Mouse (Mus musculus): ENCODE measurements around the gene Ptms. TPM values are rescaled to one million over a fixed set of nuclear protein-coding genes. Genes with fewer than 3 reads are reported as not detected.
"Not testable (repeated sequence)": the region's sequence is repeated elsewhere in the genome, so short reads cannot be mapped to it uniquely, and the experiment has no call there.

Ptms gene
- polyA plus RNA-seq, 1 experiment: 168 TPM

DNA sequence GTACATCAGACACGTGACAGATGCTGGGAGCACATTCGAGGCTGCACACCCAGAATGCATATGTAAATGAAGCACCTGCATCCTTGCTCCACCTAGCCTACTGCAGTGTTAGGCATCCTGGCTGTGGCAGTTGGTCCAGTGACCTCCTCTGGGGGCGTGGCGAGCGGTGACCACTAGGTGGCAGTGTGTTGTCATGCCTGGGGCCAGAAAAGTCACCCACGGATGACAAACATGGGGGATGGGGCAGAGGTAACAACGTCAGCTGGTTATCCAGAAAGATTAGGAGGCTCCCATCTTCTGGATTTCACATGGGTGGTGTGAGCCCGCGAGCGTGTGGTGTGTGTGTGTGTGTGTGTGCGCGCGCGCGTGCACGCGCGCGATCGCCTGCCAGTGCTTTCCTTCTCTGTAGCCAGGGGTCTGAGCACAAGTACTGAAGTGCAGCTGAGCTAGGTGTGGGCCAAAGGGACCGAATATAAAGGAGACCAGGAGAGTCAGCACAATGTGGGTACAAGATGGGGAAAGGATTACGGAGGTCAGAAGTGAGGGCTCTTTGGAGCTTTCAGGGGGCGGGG, 16.2 kb downstream of the Ptms start:
- peak overlapping the region; percentile 73 for H3K4me3 ChIP-seq (ENCODE audit: control insufficient read depth, low read depth, low read length)
- no peak for TF ChIP-seq POLR2A (IDR thresholded peaks at IDR 0.05; ENCODE audit: control insufficient read depth, low read depth, low read length)
- TF ChIP-seq CTCF (IDR thresholded peaks at IDR 0.05; ENCODE audit: control insufficient read depth, insufficient read depth, insufficient replicate concordance, low read depth, low read length): peak; percentile 98
- H3K27ac ChIP-seq (ENCODE audit: control insufficient read depth, insufficient read depth, low read depth, low read length): peak overlapping the region; percentile 86
- H3K36me3 ChIP-seq (ENCODE audit: control insufficient read depth, insufficient read depth, low read length): no peaks in the 10 kb centered on the region
- peaks cover 19% of the 10 kb centered on the region for H3K4me1 ChIP-seq (ENCODE audit: control insufficient read depth, insufficient read depth, low read length)
- H3K27me3 ChIP-seq (ENCODE audit: control insufficient read depth, insufficient read depth, low read length): no peaks in the 10 kb centered on the region

DNA sequence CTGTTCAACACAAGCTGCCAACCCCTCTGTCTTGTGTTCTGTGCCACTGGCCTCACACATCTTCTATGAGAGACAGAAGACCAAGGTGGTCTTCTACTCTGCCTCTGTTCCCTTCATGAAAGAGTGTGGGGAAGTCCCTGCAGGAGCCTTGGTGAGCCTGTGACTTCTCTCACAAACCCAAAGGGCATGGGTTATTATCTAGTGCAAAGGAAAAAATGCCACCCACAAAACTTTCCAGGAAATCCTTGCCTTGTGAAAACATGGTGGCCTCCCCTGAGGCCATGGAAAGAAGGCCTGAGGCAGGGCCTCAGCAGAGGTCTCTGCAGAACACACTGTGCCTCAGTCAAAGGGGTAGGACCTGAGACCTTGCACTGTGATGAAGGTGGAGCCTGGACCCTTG, 18.1 kb downstream of the Ptms start:
- Histone ChIP-seq H3K27me3 (ENCODE audit: control insufficient read depth, insufficient read depth, low read length) (no peaks in the 10 kb centered on the region), H3K27ac (ENCODE audit: control insufficient read depth, insufficient read depth, low read depth, low read length) (no peak overlapping the region), H3K36me3 (ENCODE audit: control insufficient read depth, insufficient read depth, low read length) (no peaks in the 10 kb centered on the region), H3K4me1 (ENCODE audit: control insufficient read depth, insufficient read depth, low read length) (peaks cover 19% of the 10 kb centered on the region), H3K4me3 (ENCODE audit: control insufficient read depth, low read depth, low read length) (no peak overlapping the region)
- no peak for TF ChIP-seq POLR2A (IDR thresholded peaks at IDR 0.05; ENCODE audit: control insufficient read depth, low read depth, low read length)
- TF ChIP-seq CTCF (IDR thresholded peaks at IDR 0.05; ENCODE audit: control insufficient read depth, insufficient read depth, insufficient replicate concordance, low read depth, low read length): no peak

DNA sequence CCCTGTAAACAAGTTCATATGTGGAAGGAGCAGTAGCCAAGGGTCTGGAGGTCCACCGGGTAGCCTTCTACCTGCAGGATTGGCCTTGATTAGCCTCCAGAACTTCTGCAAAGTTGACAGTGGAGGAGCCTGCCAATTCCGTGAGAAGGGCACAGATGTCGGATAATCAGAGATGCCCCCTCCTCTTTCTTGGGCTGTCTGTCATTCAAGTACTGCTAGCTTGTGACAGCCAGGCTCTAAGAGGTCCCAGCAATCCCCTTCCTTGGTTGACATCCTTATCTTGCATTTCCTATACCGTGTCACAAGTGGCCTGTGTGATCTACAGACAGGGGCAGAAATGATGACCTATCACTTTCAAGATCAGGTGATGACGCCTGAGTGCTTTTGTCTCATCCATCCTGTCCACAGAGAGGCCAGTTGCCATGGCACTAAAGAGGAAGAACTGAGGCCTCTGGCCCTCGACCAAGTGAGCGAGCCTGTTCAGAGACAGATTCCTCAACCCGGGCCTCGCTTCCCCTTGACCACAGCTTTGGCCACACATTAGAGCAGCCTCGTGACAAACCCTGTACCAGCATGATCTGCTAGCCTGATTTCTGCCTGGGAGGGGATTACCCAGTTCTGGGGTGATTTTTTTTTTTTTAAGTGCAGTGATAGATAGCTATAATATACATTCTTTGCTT, 19.0 kb downstream of the Ptms start:
- TF ChIP-seq POLR2A (IDR thresholded peaks at IDR 0.05; ENCODE audit: control insufficient read depth, low read depth, low read length) (no peak), CTCF (IDR thresholded peaks at IDR 0.05; ENCODE audit: control insufficient read depth, insufficient read depth, insufficient replicate concordance, low read depth, low read length) (no peak)
- no peaks in the 10 kb centered on the region for H3K36me3 ChIP-seq (ENCODE audit: control insufficient read depth, insufficient read depth, low read length)
- H3K27ac ChIP-seq (ENCODE audit: control insufficient read depth, insufficient read depth, low read depth, low read length): no peak overlapping the region
- H3K4me3 ChIP-seq (ENCODE audit: control insufficient read depth, low read depth, low read length): no peak overlapping the region; the same call in 1 of the 2 replicates
- H3K4me1 ChIP-seq (ENCODE audit: control insufficient read depth, insufficient read depth, low read length): peaks cover 19% of the 10 kb centered on the region
- no peaks in the 10 kb centered on the region for H3K27me3 ChIP-seq (ENCODE audit: control insufficient read depth, insufficient read depth, low read length)

DNA sequence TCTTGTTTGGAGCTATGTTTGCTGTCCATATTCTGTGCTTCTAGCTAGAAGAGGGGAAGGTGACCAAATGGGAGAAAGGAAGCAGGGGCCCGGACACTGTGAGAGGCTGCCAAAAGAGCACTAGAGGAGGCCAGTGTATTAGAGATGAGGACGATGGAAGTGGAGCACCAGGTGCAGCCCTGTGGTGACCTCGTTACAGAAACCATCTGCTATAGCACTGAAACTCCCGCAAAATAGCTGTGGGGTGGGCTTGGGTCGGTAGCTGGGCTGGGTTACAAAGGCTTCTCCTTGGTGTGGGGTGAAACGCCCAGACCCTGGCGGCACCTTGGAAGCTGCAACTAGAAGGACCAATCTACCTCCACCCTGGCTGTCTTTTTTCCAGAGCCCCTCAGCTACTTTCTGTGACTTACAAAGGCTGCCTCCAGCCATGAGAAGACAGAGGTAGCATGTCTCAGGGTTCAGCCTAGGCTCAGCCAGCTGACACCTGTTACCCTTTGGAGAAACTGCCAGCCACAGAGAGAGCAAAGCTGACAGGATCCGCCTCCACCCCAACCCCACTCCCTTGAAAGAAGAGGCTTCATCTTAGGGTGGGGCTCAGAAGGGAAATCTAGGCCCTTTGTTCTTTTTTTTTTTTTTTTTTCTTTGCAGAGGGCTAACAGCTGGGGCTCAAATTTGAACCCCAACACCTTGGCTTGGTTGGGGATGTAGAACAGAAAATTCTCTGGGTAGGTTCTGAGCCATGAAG, 19.7 kb downstream of the Ptms start:
- peaks cover 16% of the 10 kb centered on the region for H3K4me1 ChIP-seq (ENCODE audit: control insufficient read depth, insufficient read depth, low read length)
- no peak overlapping the region for H3K27ac ChIP-seq (ENCODE audit: control insufficient read depth, insufficient read depth, low read depth, low read length)
- H3K36me3 ChIP-seq (ENCODE audit: control insufficient read depth, insufficient read depth, low read length): no peaks in the 10 kb centered on the region
- H3K27me3 ChIP-seq (ENCODE audit: control insufficient read depth, insufficient read depth, low read length): no peaks in the 10 kb centered on the region
- TF ChIP-seq CTCF (IDR thresholded peaks at IDR 0.05; ENCODE audit: control insufficient read depth, insufficient read depth, insufficient replicate concordance, low read depth, low read length) (no peak), POLR2A (IDR thresholded peaks at IDR 0.05; ENCODE audit: control insufficient read depth, low read depth, low read length) (no peak)
- no peak overlapping the region for H3K4me3 ChIP-seq (ENCODE audit: control insufficient read depth, low read depth, low read length)

DNA sequence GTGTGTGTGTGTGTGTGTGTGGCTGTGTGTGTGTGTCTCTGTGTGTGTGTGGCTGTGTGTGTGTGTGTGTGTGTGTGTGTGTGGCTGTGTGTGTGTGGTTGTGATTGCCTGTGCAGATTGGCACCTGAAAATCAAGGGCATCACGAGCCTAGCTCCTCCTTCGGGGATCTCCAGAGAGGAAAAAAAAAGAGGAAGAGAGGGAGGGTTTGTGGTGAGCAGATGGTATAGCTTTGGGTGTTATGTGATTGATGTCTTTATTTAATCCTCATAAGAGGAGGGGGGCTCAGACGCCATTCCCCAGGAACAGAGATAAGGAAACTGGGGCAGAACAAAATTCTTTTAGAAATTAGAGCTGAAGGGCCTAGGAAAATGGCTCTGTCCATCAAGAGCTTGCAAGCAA, 21.5 kb downstream of the Ptms start:
- Histone ChIP-seq H3K27ac (ENCODE audit: control insufficient read depth, insufficient read depth, low read depth, low read length) (no peak overlapping the region), H3K27me3 (ENCODE audit: control insufficient read depth, insufficient read depth, low read length) (no peaks in the 10 kb centered on the region), H3K4me3 (ENCODE audit: control insufficient read depth, low read depth, low read length) (no peak overlapping the region), H3K36me3 (ENCODE audit: control insufficient read depth, insufficient read depth, low read length) (no peaks in the 10 kb centered on the region), H3K4me1 (ENCODE audit: control insufficient read depth, insufficient read depth, low read length) (peaks cover under 1% of the 10 kb centered on the region)
- no peak for TF ChIP-seq POLR2A (IDR thresholded peaks at IDR 0.05; ENCODE audit: control insufficient read depth, low read depth, low read length)
- no peak for TF ChIP-seq CTCF (IDR thresholded peaks at IDR 0.05; ENCODE audit: control insufficient read depth, insufficient read depth, insufficient replicate concordance, low read depth, low read length)

DNA sequence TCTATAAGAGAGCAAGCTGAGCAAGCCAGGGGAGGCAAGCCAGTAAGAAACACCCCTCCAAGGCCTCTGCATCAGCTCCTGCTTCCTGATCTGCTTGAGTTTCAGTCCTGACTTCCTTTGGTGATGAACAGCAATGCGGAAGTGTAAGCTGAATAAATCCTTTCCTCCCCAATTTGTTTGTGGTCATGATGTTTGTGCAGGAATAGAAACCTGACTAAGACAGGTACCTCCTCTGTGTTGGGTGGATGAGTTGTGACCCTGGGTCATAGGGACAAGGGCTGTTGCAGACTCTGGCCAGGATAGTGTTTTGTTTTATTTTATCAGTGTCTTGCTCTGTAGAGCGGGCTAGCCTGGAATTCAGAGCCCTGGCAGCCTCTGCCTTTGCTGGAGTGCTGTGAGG, 25.8 kb downstream of the Ptms start:
- not testable (repeated sequence) for H3K4me1 ChIP-seq (ENCODE audit: control insufficient read depth, insufficient read depth, low read length); H3K27me3 ChIP-seq (ENCODE audit: control insufficient read depth, insufficient read depth, low read length); H3K27ac ChIP-seq (ENCODE audit: control insufficient read depth, insufficient read depth, low read depth, low read length); H3K4me3 ChIP-seq (ENCODE audit: control insufficient read depth, low read depth, low read length); H3K36me3 ChIP-seq (ENCODE audit: control insufficient read depth, insufficient read depth, low read length)

DNA sequence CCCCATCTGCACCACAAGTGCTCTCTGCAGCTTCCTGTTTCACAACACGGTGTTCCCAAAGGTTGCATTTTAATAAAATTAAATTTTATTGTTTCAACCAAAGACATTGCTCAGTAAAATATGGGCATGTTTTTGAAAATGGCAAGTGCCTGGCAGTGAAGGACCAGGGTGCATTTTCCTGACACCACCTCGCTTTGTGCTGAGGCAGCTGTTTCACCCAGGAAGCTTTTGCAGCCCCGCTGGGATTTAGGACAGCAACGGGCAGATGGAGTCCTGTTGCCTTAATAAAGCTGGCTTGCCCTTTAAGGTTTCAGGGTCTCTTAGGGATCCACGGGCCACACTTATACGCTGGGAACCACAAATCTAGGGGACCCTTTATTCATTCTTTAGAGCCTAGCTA, 28.9 kb downstream of the Ptms start:
- no peak overlapping the region for H3K4me3 ChIP-seq (ENCODE audit: control insufficient read depth, low read depth, low read length)
- no peaks in the 10 kb centered on the region for H3K27me3 ChIP-seq (ENCODE audit: control insufficient read depth, insufficient read depth, low read length)
- H3K36me3 ChIP-seq (ENCODE audit: control insufficient read depth, insufficient read depth, low read length): no peaks in the 10 kb centered on the region
- no peak for TF ChIP-seq POLR2A (IDR thresholded peaks at IDR 0.05; ENCODE audit: control insufficient read depth, low read depth, low read length)
- H3K4me1 ChIP-seq (ENCODE audit: control insufficient read depth, insufficient read depth, low read length): no peaks in the 10 kb centered on the region
- H3K27ac ChIP-seq (ENCODE audit: control insufficient read depth, insufficient read depth, low read depth, low read length): no peak overlapping the region
